Mouse (Mus musculus) ES-CJ7 (cell line): ENCODE measurements around the gene Zfp579.
"Not testable (repeated sequence)": the region's sequence is repeated elsewhere in the genome, so short reads cannot be mapped to it uniquely, and the experiment has no call there.

Experiments
- DNase-seq: peaks from one replicate; pipeline ENCODE4 v3.0.0; 2011; ENCODE audit warnings: low read depth, low spot score

The Zfp579 gene

GRCm38 (mm10) chr7:4996003-4996895 lies at the start of gene Zfp579:
Zfp579 (minus strand) TSS chr7:4996158.
- DNase-seq = peak; percentile 89

- DNase-seq = no peak
Measured at GRCm38 (mm10) chr7:5044981-5045380, 49.0 kb upstream of the Zfp579 start.

GRCm38 (mm10) chr7:5038940-5039339 lies 43.0 kb upstream of the Zfp579 start:
- no peak for DNase-seq

GRCm38 (mm10) chr7:5038109-5038732 lies 42.3 kb upstream of the Zfp579 start, which contains the start of gene Zfp784:
Zfp784 (minus strand) TSS chr7:5038446.
- DNase-seq = peak; percentile 87

GRCm38 (mm10) chr7:5037467-5037866 lies 41.5 kb upstream of the Zfp579 start:
- DNase-seq = no peak

GRCm38 (mm10) chr7:5037026-5037425 lies 41.1 kb upstream of the Zfp579 start:
- DNase-seq = no peak

- no peak for DNase-seq
Measured at GRCm38 (mm10) chr7:5036136-5036535, 40.2 kb upstream of the Zfp579 start.

- DNase-seq = no peak
Measured at GRCm38 (mm10) chr7:5035628-5036027, 39.7 kb upstream of the Zfp579 start.

- DNase-seq = no peak
Measured at GRCm38 (mm10) chr7:5033818-5034217, 37.9 kb upstream of the Zfp579 start, which contains the start of gene 4632433K11Rik. 4632433K11Rik (plus strand) TSS chr7:5034118.

- DNase-seq = no peak
Measured at GRCm38 (mm10) chr7:5031496-5031895, 35.5 kb upstream of the Zfp579 start.

- DNase-seq = peak; percentile 72
Measured at GRCm38 (mm10) chr7:5030554-5031275, 34.8 kb upstream of the Zfp579 start.

GRCm38 (mm10) chr7:5029946-5030345 lies 34.0 kb upstream of the Zfp579 start:
- peak; percentile 66 for DNase-seq

GRCm38 (mm10) chr7:5029543-5029942 lies 33.6 kb upstream of the Zfp579 start:
- DNase-seq = no peak

GRCm38 (mm10) chr7:5021197-5021596 lies 25.2 kb upstream of the Zfp579 start:
- no peak for DNase-seq

GRCm38 (mm10) chr7:5020685-5021084 lies 24.7 kb upstream of the Zfp579 start:
- no peak for DNase-seq

GRCm38 (mm10) chr7:5020000-5020681 lies 24.2 kb upstream of the Zfp579 start, which contains the start of the genes Zfp865 and Ccdc106:
Zfp865 (plus strand) TSS chr7:5020376.
Ccdc106 (plus strand) TSS chr7:5020553.
- peak; percentile 99 for DNase-seq

- DNase-seq = not testable (repeated sequence)
Measured at GRCm38 (mm10) chr7:5019576-5019975, 23.6 kb upstream of the Zfp579 start.

GRCm38 (mm10) chr7:5017931-5018330 lies 22.0 kb upstream of the Zfp579 start:
- no peak for DNase-seq

GRCm38 (mm10) chr7:5017352-5017751 lies 21.4 kb upstream of the Zfp579 start:
- DNase-seq = peak; percentile 67

GRCm38 (mm10) chr7:5016920-5017319 lies 21.0 kb upstream of the Zfp579 start:
- peak; percentile 45 for DNase-seq

GRCm38 (mm10) chr7:5016057-5016456 lies 20.1 kb upstream of the Zfp579 start:
- no peak for DNase-seq
